Comparison of ENCODE assay signal across 9 mouse cellular contexts in the genomic region with DNA sequence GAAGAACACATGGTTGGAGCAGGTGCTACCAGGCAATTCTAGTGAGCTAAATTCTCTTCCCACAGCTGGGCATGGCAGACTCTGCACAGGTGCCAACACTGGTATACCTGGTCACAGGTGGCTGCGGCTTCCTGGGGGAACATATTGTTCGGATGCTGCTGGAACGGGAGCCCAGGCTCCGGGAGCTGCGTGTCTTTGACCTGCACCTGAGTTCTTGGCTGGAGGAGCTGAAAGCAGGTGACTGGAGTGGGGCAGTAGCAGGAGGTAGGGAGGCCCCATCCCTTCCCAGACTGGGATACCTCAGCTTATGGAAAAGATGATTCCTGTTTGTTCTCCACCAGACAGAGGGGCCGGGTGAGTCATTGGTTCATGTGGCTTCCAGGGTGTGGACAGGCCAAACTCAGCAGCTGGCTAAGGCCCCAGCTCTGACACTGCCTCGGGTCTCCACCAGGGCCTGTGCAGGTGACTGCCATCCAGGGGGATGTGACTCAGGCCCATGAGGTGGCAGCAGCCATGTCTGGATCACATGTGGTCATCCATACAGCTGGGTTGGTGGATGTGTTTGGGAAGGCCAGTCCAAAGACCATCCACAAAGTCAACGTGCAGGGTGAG. TPM values are rescaled to one million over a fixed set of nuclear protein-coding genes. Genes with fewer than 3 reads are reported as not detected.
A peak's percentile ranks its signal among the peaks of the same experiment; 100 is the strongest.
DNase-seq lines count a peak whose midpoint lies in the region; ATAC-seq lines count a peak whose summit lies in the region.
"Had no signal": no experiment of that assay in that cellular context is flagged by ENCODE, and none has a peak within 500 bp of the region (broad histone marks: within the 10 kb centered on the region; RNA-seq: fewer than 3 reads in every experiment).

No protein-coding gene starts in this region.

- 96% methylated on average over 8 of the region's 8 CpGs for WGBS in embryonic facial prominence, embryonic 12.5 days
- WGBS in limb, embryonic 11.5 days = 93% methylated on average over 8 of the region's 8 CpGs
- 86% methylated on average over 8 of the region's 8 CpGs for WGBS in stomach, embryonic 16.5 days

- peaks cover 63% of the 10 kb centered on the region for H3K36me3 ChIP-seq in embryonic facial prominence, embryonic 12.5 days
- peaks cover 22% of the 10 kb centered on the region; the same call in 1 of the 2 replicates for H3K36me3 ChIP-seq in limb, embryonic 11.5 days (ENCODE audit: control insufficient read depth, insufficient read depth, low read length)
- peaks cover 18% of the 10 kb centered on the region for H3K36me3 ChIP-seq in stomach, embryonic 16.5 days (ENCODE audit: control insufficient read depth, insufficient read depth, low read length)

- no peak for ATAC-seq in embryonic facial prominence, embryonic 12.5 days (ENCODE audit: insufficient number of reproducible peaks, insufficient read depth, low FRiP score, low TSS enrichment)
- ATAC-seq in limb, embryonic 11.5 days (ENCODE audit: insufficient number of reproducible peaks, low FRiP score, low TSS enrichment, low read depth) = no peak
- ATAC-seq in stomach, embryonic 16.5 days (ENCODE audit: insufficient read depth, low FRiP score) = no peak
- ATAC-seq in inflammation-experienced regulatory T-cells, adult 6 months = no peak

- no peaks in the 10 kb centered on the region for H3K9me3 ChIP-seq in embryonic facial prominence, embryonic 12.5 days
- no peaks in the 10 kb centered on the region for H3K9me3 ChIP-seq in limb, embryonic 11.5 days (ENCODE audit: control insufficient read depth, low read length)
- H3K9me3 ChIP-seq in stomach, embryonic 16.5 days (replicated peaks; ENCODE audit: control insufficient read depth, low read length) = no peaks in the 10 kb centered on the region

- peak; percentile 16 for DNase-seq in kidney, adult 18-20 months
- no peak for DNase-seq in kidney, postnatal 10 days
- peak; percentile 60 for DNase-seq in Muller cell, postnatal 12 days (ENCODE audit: inconsistent ontology term)
- DNase-seq in limb, embryonic 11.5 days (ENCODE audit: low spot score) = no peak
- DNase-seq in thymus, postnatal 10 days (ENCODE audit: low spot score in 2 of 2) = no peak

- peak overlapping the region; percentile 35; the same call in 1 of the 2 replicates for H3K4me2 ChIP-seq in embryonic facial prominence, embryonic 12.5 days (replicated peaks)
- no peak overlapping the region for H3K4me2 ChIP-seq in limb, embryonic 11.5 days (ENCODE audit: low read depth, severe bottlenecking)
- peak overlapping the region; percentile 54 for H3K4me2 ChIP-seq in stomach, embryonic 16.5 days (ENCODE audit: low read depth, low read length)

- no peaks in the 10 kb centered on the region for H3K27me3 ChIP-seq in embryonic facial prominence, embryonic 12.5 days
- no peaks in the 10 kb centered on the region for H3K27me3 ChIP-seq in limb, embryonic 11.5 days (ENCODE audit: control insufficient read depth, insufficient read depth, low read length)
- H3K27me3 ChIP-seq in stomach, embryonic 16.5 days (ENCODE audit: control insufficient read depth, insufficient read depth, low read length) = no peaks in the 10 kb centered on the region

- no peak overlapping the region for H3K4me3 ChIP-seq in embryonic facial prominence, embryonic 12.5 days
- 0 out of 2 replicates have a peak overlapping the region, but pooled peaks have one; percentile 5 for H3K4me3 ChIP-seq in limb, embryonic 11.5 days (ENCODE audit: low read depth, low read length)
- peak overlapping the region; percentile 40 for H3K4me3 ChIP-seq in stomach, embryonic 16.5 days (replicated peaks; ENCODE audit: low read length)

- H3K4me1 ChIP-seq in embryonic facial prominence, embryonic 12.5 days = peaks cover 5% of the 10 kb centered on the region; the same call in 1 of the 2 replicates
- H3K4me1 ChIP-seq in limb, embryonic 11.5 days (ENCODE audit: control insufficient read depth, insufficient read depth, low read length) = no peaks in the 10 kb centered on the region
- H3K4me1 ChIP-seq in stomach, embryonic 16.5 days (ENCODE audit: control insufficient read depth, insufficient read depth, low read length) = peaks cover 9% of the 10 kb centered on the region; the same call in 1 of the 2 replicates

- H3K27ac ChIP-seq in embryonic facial prominence, embryonic 12.5 days = no peak overlapping the region
- no peak overlapping the region for H3K27ac ChIP-seq in limb, embryonic 11.5 days (replicated peaks; ENCODE audit: low read depth, low read length)
- peak overlapping the region; percentile 74; the same call in 1 of the 2 replicates for H3K27ac ChIP-seq in stomach, embryonic 16.5 days (ENCODE audit: low read length)

- H3K9ac ChIP-seq in embryonic facial prominence, embryonic 12.5 days = no peak overlapping the region
- peak overlapping the region; percentile 27; the same call in 1 of the 2 replicates for H3K9ac ChIP-seq in limb, embryonic 11.5 days (ENCODE audit: low read length)
- H3K9ac ChIP-seq in stomach, embryonic 16.5 days (ENCODE audit: low read length) = peak overlapping the region; percentile 61

RNA-seq across cellular contexts. Expression of a gene that starts 0.7 kb away (rescaled TPM):
- 10.3 and 10.9 TPM in 2 replicates for polyA plus RNA-seq in embryonic facial prominence, embryonic 12.5 days (2016; fragmentation: Nextera tagmentation; extraction: Ambion mirVana)
- 7.0 and 8.0 TPM in 2 replicates for polyA plus RNA-seq in limb, embryonic 11.5 days (2014; fragmentation: Nextera tagmentation; extraction: Ambion mirVana)
- 35.2 and 36.1 TPM in 2 replicates for polyA plus RNA-seq in stomach, embryonic 16.5 days (2015; fragmentation: Nextera tagmentation; extraction: Ambion mirVana)
- polyA plus RNA-seq in inflammation-experienced regulatory T-cells, adult 6 months (2017; shearing (Covaris generic)) = 1 to 10 TPM; 3.6 to 5.5 (median 5.2) TPM

RNA-seq across cellular contexts. Expression of a gene that starts 15.7 kb away (rescaled TPM):
- not detected in 2 replicates for polyA plus RNA-seq in embryonic facial prominence, embryonic 12.5 days (2016; fragmentation: Nextera tagmentation; extraction: Ambion mirVana)
- not detected in 2 replicates for polyA plus RNA-seq in limb, embryonic 11.5 days (2014; fragmentation: Nextera tagmentation; extraction: Ambion mirVana)
- not detected in 2 replicates for polyA plus RNA-seq in stomach, embryonic 16.5 days (2015; fragmentation: Nextera tagmentation; extraction: Ambion mirVana)
- polyA plus RNA-seq in inflammation-experienced regulatory T-cells, adult 6 months (2017; shearing (Covaris generic)) = not detected
- polyA plus RNA-seq: spleen, adult 2 months had no signal

RNA-seq across cellular contexts. Expression of a gene that starts 23.0 kb away (rescaled TPM):
- polyA plus RNA-seq in embryonic facial prominence, embryonic 12.5 days (2016; fragmentation: Nextera tagmentation; extraction: Ambion mirVana) = 36.1 and 41.5 TPM in 2 replicates
- 16.0 and 17.3 TPM in 2 replicates for polyA plus RNA-seq in limb, embryonic 11.5 days (2014; fragmentation: Nextera tagmentation; extraction: Ambion mirVana)
- polyA plus RNA-seq in stomach, embryonic 16.5 days (2015; fragmentation: Nextera tagmentation; extraction: Ambion mirVana) = 43.1 and 48.6 TPM in 2 replicates
- 10 to 100 TPM; 38.1 to 69.3 (median 57.4) TPM for polyA plus RNA-seq in inflammation-experienced regulatory T-cells, adult 6 months (2017; shearing (Covaris generic))

RNA-seq across cellular contexts. Expression of a gene that starts 23.2 kb away (rescaled TPM):
- 9.1 and 10.0 TPM in 2 replicates for polyA plus RNA-seq in embryonic facial prominence, embryonic 12.5 days (2016; fragmentation: Nextera tagmentation; extraction: Ambion mirVana)
- 6.7 and 8.0 TPM in 2 replicates for polyA plus RNA-seq in limb, embryonic 11.5 days (2014; fragmentation: Nextera tagmentation; extraction: Ambion mirVana)
- 2.9 and 3.6 TPM in 2 replicates for polyA plus RNA-seq in stomach, embryonic 16.5 days (2015; fragmentation: Nextera tagmentation; extraction: Ambion mirVana)
- under 1 TPM in 1 of 3 experiments, not detected in 2; 0.09 TPM for polyA plus RNA-seq in inflammation-experienced regulatory T-cells, adult 6 months (2017; shearing (Covaris generic))

RNA-seq across cellular contexts. Expression of a gene that starts 24.6 kb away (rescaled TPM):
- 25.5 and 26.5 TPM in 2 replicates for polyA plus RNA-seq in embryonic facial prominence, embryonic 12.5 days (2016; fragmentation: Nextera tagmentation; extraction: Ambion mirVana)
- 31.5 and 38.0 TPM in 2 replicates for polyA plus RNA-seq in limb, embryonic 11.5 days (2014; fragmentation: Nextera tagmentation; extraction: Ambion mirVana)
- 10.5 and 16.4 TPM in 2 replicates for polyA plus RNA-seq in stomach, embryonic 16.5 days (2015; fragmentation: Nextera tagmentation; extraction: Ambion mirVana)
- 1 to 10 TPM; 3.9 to 7.9 (median 6.8) TPM for polyA plus RNA-seq in inflammation-experienced regulatory T-cells, adult 6 months (2017; shearing (Covaris generic))

Comparison
In these comparisons a context has a peak if more than half of its experiments do, and no peak if none do; other contexts are left out.
1. DNase-seq: peak in kidney, adult 18-20 months (single experiment) and Muller cell, postnatal 12 days (single experiment); none in kidney, postnatal 10 days (single experiment), limb, embryonic 11.5 days (single experiment) and thymus, postnatal 10 days (0 of 2).